ENCODE assay signal across 8 mouse cellular contexts in the genomic region with DNA sequence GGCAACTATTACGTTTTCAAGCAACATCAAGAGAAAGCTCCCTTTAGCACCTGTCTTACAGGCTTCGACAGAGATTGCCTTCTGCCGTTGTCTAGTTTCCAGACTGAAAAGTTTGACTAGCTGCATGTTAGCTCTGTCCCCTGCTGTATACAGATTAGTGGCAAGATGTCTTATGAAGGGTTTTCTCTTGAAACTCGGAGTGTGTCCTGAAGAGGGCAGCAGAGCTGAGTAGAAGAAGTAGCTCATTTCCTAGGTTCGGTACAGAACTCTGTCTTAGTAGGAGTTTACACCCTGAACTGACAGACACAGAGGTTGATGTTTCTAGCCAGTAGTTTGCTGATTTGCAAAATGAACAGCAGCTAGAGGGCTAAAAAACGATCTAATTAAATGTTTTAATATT. TPM values are rescaled to one million over a fixed set of nuclear protein-coding genes. Genes with fewer than 3 reads are reported as not detected.
DNase-seq lines count a peak whose midpoint lies in the region; ATAC-seq and TF ChIP-seq lines count a peak whose summit lies in the region.

No protein-coding gene starts in this region.

- no peak overlapping the region for H3K4me2 ChIP-seq in hindbrain, embryonic 14.5 days (replicated peaks)
- no peak overlapping the region for H3K4me2 ChIP-seq in midbrain, embryonic 14.5 days (ENCODE audit: low read length)
- no peak overlapping the region for H3K4me2 ChIP-seq in stomach, postnatal 0 days (replicated peaks; ENCODE audit: low read depth)

- DNase-seq in left cerebral cortex, adult 18-20 months (ENCODE audit: low spot score in 2 of 2), result peak; percentile 73 to 81
- DNase-seq in left cerebral cortex, adult 11 months (ENCODE audit: low spot score), result no peak
- DNase-seq in adrenal gland, adult 8-10 months, result peak; percentile 35
- DNase-seq in embryo, embryonic 11.5 days (ENCODE audit: low read depth, low spot score), result peak; percentile 43
- peak; percentile 77 for DNase-seq in hindbrain, embryonic 14.5 days (ENCODE audit: low spot score)
- peak; percentile 39 to 45 for DNase-seq in left cerebral cortex, postnatal 10 days (ENCODE audit: extremely low spot score in 1 of 2, low spot score in 2 of 2)
- DNase-seq in midbrain, embryonic 14.5 days, result peak; percentile 83
- peak; percentile 55 for DNase-seq in stomach, postnatal 0 days (ENCODE audit: low spot score)

- H3K9ac ChIP-seq in hindbrain, embryonic 14.5 days, result no peak overlapping the region
- H3K9ac ChIP-seq in midbrain, embryonic 14.5 days (replicated peaks; ENCODE audit: low read length), result no peak overlapping the region
- H3K9ac ChIP-seq in stomach, postnatal 0 days (ENCODE audit: low read length), result no peak overlapping the region

- TF ChIP-seq CTCF in stomach, postnatal 0 days (IDR thresholded peaks at IDR 0.05; ENCODE audit: low read depth), result peak; percentile 81

- no peak overlapping the region for H3K27ac ChIP-seq in hindbrain, embryonic 14.5 days
- H3K27ac ChIP-seq in midbrain, embryonic 14.5 days (replicated peaks; ENCODE audit: low read depth, low read length), result no peak overlapping the region
- no peak overlapping the region for H3K27ac ChIP-seq in stomach, postnatal 0 days (replicated peaks)

- intact Hi-C loops in left cerebral cortex, postnatal 10 days (cut with DNase I), result loop anchor here (5.0 kb wide), 1 partner anchor 88 kb away; a partner anchor contains a TSS

- no peaks in the 10 kb centered on the region for H3K9me3 ChIP-seq in hindbrain, embryonic 14.5 days (ENCODE audit: control insufficient read depth, low read length)
- no peaks in the 10 kb centered on the region for H3K9me3 ChIP-seq in midbrain, embryonic 14.5 days (ENCODE audit: control insufficient read depth, low read length)
- no peaks in the 10 kb centered on the region for H3K9me3 ChIP-seq in stomach, postnatal 0 days (ENCODE audit: control insufficient read depth, low read length)

- no peak overlapping the region for H3K4me3 ChIP-seq in hindbrain, embryonic 14.5 days (replicated peaks; ENCODE audit: low read length)
- H3K4me3 ChIP-seq in midbrain, embryonic 14.5 days (replicated peaks; ENCODE audit: low read depth, low read length), result no peak overlapping the region
- no peak overlapping the region for H3K4me3 ChIP-seq in stomach, postnatal 0 days (ENCODE audit: low read depth, low read length)

- 53% methylated on average over 6 of the region's 6 CpGs for WGBS in hindbrain, embryonic 14.5 days
- 51% methylated on average over 6 of the region's 6 CpGs for WGBS in midbrain, embryonic 14.5 days
- WGBS in stomach, postnatal 0 days, result 45% methylated on average over 6 of the region's 6 CpGs

- no peaks in the 10 kb centered on the region for H3K4me1 ChIP-seq in hindbrain, embryonic 14.5 days (replicated peaks; ENCODE audit: control insufficient read depth, insufficient read depth, low read length)
- H3K4me1 ChIP-seq in midbrain, embryonic 14.5 days (ENCODE audit: control insufficient read depth, insufficient read depth, low read length), result no peaks in the 10 kb centered on the region
- no peaks in the 10 kb centered on the region for H3K4me1 ChIP-seq in stomach, postnatal 0 days (replicated peaks; ENCODE audit: control insufficient read depth, insufficient read depth)

- peaks cover 28% of the 10 kb centered on the region for H3K36me3 ChIP-seq in hindbrain, embryonic 14.5 days (replicated peaks; ENCODE audit: control insufficient read depth, insufficient read depth)
- peaks cover 18% of the 10 kb centered on the region for H3K36me3 ChIP-seq in midbrain, embryonic 14.5 days (ENCODE audit: control insufficient read depth, insufficient read depth, low read length)
- peaks cover 4% of the 10 kb centered on the region; the same call in 1 of the 2 replicates for H3K36me3 ChIP-seq in stomach, postnatal 0 days (ENCODE audit: control insufficient read depth, insufficient read depth, low read length)

- TF ChIP-seq EP300 in stomach, postnatal 0 days (optimal IDR thresholded peaks at IDR 0.05), result no peak

- no peak for ATAC-seq in hindbrain, embryonic 14.5 days (ENCODE audit: low FRiP score)
- no peak for ATAC-seq in midbrain, embryonic 14.5 days (ENCODE audit: low FRiP score, low TSS enrichment)
- ATAC-seq in stomach, postnatal 0 days (ENCODE audit: low FRiP score, low TSS enrichment), result no peak

- no peaks in the 10 kb centered on the region for H3K27me3 ChIP-seq in hindbrain, embryonic 14.5 days (ENCODE audit: control insufficient read depth, insufficient read depth, low read length)
- no peaks in the 10 kb centered on the region for H3K27me3 ChIP-seq in midbrain, embryonic 14.5 days (ENCODE audit: control insufficient read depth, insufficient read depth, low read length)
- no peaks in the 10 kb centered on the region for H3K27me3 ChIP-seq in stomach, postnatal 0 days (ENCODE audit: control insufficient read depth, insufficient read depth, low read length)

RNA-seq across cellular contexts. Expression of a gene that starts 15.0 kb away (rescaled TPM):
- 10 to 100 TPM; 20.5 to 22.0 TPM for total RNA-seq in left cerebral cortex, adult 18-20 months (2021)
- total RNA-seq in adrenal gland, adult 8-10 months (2022), result 10 to 100 TPM; 12.0 to 15.6 (median 13.6) TPM
- 7.0 and 7.6 TPM in 2 replicates for polyA plus RNA-seq in hindbrain, embryonic 14.5 days (2014; fragmentation: Nextera tagmentation; extraction: Ambion mirVana)
- 10 to 100 TPM; 27.8 to 32.0 TPM for total RNA-seq in left cerebral cortex, postnatal 10 days (2021)
- 6.1 and 9.4 TPM in 2 replicates for polyA plus RNA-seq in midbrain, embryonic 14.5 days (2014; fragmentation: Nextera tagmentation; extraction: Ambion mirVana)
- polyA plus RNA-seq in stomach, postnatal 0 days (2015; fragmentation: Nextera tagmentation; extraction: Ambion mirVana), result 3.9 and 4.0 TPM in 2 replicates

RNA-seq across cellular contexts. Expression of a gene that starts 32.3 kb away (rescaled TPM):
- total RNA-seq in left cerebral cortex, adult 18-20 months (2021), result 1 to 10 TPM; 1.4 to 1.8 TPM
- total RNA-seq in adrenal gland, adult 8-10 months (2022), result 10 to 100 TPM; 14.9 to 34.1 (median 21.4) TPM
- polyA plus RNA-seq in hindbrain, embryonic 14.5 days (2014; fragmentation: Nextera tagmentation; extraction: Ambion mirVana), result 0.23 and 0.29 TPM in 2 replicates
- total RNA-seq in left cerebral cortex, postnatal 10 days (2021), result 1 to 10 TPM; 1.1 to 1.2 TPM
- 0.16 and 0.30 TPM in 2 replicates for polyA plus RNA-seq in midbrain, embryonic 14.5 days (2014; fragmentation: Nextera tagmentation; extraction: Ambion mirVana)
- 3.7 and 3.8 TPM in 2 replicates for polyA plus RNA-seq in stomach, postnatal 0 days (2015; fragmentation: Nextera tagmentation; extraction: Ambion mirVana)

Comparison
In these comparisons a context has a peak if more than half of its experiments do, and no peak if none do; other contexts are left out.
1. RNA of a gene that starts 32.3 kb away (total RNA-seq): 14.9 to 34.1 TPM in adrenal gland, adult 8-10 months; 1.4 to 1.8 TPM in left cerebral cortex, adult 18-20 months and 1.1 to 1.2 TPM in left cerebral cortex, postnatal 10 days; every median in the first group is over 4 times any median in the second.